Mouse (Mus musculus) brain, adult 2 months (tissue): ENCODE results near the gene Nrn1l.
A peak's percentile ranks its signal among the peaks of the same experiment; 100 is the strongest.

Experiments
- DNase-seq: peaks from one replicate; pipeline ENCODE4 v3.0.0; 2011; ENCODE audit warnings: low read depth, low spot score

Gene Nrn1l

DNA sequence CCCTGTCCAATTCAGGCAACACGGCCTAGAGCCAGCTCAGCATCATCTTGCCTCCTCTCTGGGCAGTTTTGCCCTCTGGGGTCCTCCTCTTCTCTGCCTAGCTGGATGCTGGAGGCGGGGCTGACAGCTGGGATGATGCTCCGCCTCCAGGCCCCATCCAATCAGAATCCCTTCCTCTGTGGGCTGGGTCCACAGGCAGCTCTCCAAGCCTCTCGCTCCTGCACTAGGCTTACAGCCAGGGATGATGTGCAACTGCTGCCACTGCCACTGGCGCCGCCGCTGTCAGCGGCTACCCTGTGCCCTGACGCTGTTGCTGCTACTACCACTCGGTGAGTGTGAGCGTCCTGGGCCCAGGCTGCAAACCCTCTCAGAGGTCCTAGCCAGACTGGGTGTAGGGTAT, at the start of gene Nrn1l:
Nrn1l (plus strand) TSS at position 229 of the 400 bp plus-strand sequence.
- peak; percentile 93 for DNase-seq

DNA sequence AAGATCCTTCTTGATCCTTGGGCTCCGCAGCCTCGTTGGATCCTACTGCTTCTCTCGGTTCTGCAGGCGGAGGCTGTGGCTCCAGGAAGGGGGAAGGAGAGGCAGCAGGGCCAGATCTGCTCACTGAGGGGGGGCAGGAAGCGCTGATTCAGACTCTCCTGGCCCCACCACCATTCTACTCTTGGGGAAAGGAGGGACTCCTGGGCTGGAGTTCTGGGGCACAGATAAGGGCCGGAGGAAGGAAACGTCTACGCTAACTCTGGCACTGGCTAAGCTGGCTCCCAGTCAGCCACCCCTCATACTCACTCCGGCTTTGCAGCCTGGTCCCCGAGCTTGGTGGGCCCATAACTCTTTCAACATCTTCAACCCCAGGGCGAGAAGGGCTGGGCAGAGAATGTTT, 46.7 kb upstream of the Nrn1l start:
- no peak for DNase-seq

DNA sequence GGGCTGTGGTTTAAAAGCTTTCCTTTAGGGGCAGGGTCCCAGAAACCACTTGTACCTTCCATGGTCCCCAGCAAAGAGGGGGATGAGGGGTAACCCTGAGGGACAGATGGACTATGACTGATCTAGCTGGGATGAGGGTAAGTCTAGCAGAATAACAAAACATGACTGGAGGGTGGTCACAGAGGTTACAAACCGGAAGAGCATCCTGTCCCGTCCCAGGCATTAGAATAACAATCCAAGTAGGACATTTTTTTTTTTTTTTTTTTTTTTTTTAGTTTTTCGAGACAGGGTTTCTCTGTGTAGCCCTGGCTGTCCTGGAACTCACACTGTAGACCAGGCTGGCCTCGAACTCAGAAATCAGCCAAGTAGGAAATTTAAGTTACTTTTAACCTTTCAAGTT, 43.4 kb upstream of the Nrn1l start:
- no peak for DNase-seq

DNA sequence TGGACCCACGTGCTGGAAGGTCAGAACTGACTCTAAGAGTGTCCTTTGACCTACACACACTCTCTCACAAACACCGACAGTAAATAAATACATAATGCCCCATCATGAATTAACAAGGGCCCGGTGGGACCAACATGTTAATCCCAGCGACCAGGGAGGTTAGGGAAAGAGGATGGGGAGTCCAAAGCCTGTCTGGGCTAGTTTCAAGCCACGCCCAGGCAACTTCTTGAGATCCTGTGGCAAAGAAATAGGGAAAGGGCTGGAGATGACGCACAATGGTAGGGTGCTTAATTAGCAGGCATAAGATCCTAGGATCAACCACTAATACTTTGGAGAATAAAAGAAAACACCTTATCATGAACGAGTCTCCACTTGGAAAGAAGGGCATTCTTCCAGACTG, 42.8 kb upstream of the Nrn1l start:
- no peak for DNase-seq

DNA sequence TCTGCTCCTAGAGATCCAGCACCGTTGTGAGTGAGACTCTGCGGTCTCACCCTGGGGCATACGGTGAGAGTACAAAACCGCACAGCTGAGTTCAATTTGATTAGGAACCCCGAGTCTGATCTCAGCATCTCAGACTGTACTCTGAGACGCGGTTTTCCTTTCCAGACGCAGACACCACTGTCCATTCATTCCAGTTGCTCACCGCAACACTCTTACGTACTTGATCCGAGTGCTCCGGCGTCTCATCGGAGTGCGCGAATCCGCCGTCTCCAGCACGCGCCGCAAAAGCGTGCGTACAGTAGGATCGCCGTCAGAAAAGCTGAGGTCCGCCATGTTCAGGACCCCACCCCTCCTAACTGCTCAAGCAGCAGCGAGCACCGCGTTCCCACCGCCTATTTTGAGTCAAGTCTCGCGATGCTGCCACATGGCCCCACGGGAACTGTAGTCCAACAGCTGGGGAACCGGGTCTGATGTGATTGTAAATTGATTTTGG, 41.7 kb upstream of the Nrn1l start:
- DNase-seq = peak; percentile 95

DNA sequence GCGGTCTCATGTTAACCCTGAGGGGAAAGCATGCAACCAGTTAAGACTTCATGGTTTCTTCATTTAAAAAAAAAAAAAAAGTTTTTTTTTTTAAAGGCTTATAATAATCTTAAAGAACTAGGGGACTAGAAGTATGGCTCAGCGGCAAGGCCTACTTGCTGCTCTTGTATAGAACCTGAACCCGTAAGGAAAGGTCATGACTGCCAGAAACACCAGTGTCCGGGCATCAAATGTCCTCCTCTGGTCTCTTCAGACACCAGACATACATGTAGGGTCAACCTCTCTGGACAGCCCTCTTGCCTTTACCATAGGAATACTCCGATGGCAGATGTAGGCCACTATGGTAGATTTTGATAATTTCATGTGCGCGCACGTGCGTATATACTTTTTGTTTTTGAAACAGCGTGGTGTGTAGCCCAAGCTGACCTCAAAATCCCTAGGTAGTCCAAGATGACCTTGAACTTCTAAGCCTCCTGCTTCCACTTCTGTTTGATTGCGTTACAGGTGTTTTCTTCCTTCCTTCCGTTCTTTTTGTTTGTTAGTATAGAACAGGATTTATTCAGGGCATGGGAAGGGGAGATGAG, 41.1 kb upstream of the Nrn1l start:
- no peak for DNase-seq

DNA sequence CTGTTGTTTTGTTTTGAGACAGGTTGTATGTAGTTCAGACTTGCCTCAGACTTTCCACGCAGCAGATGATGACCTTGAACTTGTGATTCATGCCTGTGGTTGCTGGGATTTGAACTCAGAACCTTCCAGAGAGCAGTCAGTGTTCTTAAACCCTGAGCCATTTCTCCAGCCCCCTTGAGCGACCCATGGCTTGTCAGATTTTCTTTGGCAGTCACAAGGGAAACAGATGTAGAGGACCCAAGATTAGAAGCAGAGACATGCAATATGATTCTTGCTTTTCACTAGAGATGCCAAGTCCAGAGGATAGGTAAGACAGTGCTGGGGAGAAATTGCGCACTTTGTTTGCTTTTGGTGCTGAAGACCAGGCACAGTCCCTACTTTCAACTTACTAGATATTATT, 40.2 kb upstream of the Nrn1l start, which contains the start of gene Cenpt:
Cenpt (minus strand) TSS at position 101 of the 400 bp plus-strand sequence.
- DNase-seq = no peak

DNA sequence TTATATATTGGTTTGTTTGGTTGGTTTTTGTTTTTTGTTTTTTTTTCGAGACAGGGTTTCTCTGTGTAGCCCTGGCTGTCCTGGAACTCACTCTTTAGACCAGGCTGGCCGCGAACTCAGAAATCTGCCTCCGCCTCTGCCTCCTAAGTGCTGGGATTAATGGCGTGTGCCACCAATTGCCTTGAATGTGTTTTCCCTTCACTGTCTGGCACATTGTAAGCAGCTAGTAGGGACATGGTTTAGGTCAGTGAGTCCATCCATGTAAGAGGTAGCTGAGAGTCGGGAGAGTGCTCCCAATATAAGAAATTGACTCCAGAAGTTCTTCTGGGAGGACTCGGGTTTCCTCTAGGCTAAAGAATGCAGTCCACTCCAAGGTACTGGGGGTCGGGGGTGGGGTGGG, 39.1 kb upstream of the Nrn1l start:
- DNase-seq = peak; percentile 12

DNA sequence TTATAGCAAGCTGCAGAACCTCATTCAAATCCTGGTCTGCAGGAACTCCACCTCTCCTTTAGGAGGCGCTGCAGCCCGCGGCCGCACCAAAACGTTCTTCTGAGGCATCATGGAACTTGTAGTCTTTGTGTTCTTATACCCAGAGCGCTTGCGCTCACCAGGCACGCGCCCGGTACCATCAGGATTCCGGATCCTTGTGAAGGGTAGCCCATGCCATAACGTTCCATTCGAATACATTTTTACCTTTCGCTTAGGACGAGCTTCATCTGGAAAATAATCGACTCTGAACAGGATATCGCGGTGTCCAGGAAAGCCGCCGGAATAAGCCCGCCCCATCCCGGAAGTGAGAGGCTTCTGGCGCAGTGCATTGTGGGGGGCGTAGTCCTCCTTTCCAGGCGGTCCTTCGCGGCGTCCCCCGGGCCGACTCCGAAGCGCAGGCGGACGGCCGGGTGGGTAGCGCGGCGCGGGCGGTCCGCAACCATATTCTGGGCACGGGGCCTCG, 38.6 kb upstream of the Nrn1l start, which contains the start of gene Thap11:
Thap11 (plus strand) TSS at position 418 of the 502 bp plus-strand sequence.
- DNase-seq = peak; percentile 96

DNA sequence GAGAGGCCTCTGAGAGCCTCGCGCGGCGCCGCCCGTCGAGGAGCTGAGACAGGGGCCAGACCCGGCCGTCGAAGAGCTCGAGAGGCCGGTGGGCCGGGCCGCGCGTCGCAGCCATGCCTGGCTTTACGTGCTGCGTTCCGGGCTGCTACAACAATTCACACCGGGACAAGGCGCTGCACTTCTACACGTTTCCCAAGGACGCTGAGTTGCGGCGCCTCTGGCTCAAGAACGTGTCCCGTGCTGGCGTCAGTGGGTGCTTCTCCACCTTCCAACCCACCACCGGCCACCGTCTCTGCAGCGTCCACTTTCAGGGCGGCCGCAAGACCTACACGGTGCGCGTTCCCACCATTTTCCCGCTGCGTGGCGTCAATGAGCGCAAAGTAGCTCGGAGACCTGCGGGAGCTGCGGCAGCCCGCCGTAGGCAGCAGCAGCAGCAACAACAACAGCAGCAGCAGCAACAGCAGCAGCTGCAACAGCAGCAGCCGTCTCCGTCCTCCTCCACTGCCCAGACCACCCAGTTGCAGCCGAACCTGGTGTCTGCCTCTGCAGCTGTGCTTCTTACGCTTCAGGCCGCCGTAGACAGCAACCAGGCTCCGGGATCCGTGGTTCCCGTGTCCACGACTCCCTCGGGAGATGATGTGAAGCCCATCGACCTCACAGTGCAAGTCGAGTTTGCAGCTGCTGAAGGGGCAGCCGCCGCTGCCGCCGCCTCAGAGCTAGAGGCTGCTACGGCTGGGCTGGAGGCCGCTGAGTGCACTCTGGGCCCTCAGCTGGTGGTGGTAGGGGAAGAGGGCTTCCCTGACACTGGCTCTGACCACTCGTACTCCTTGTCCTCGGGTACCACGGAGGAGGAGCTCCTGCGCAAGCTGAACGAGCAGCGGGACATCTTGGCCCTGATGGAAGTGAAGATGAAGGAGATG, 37.9 kb upstream of the Nrn1l start:
- peak; percentile 76 for DNase-seq

DNA sequence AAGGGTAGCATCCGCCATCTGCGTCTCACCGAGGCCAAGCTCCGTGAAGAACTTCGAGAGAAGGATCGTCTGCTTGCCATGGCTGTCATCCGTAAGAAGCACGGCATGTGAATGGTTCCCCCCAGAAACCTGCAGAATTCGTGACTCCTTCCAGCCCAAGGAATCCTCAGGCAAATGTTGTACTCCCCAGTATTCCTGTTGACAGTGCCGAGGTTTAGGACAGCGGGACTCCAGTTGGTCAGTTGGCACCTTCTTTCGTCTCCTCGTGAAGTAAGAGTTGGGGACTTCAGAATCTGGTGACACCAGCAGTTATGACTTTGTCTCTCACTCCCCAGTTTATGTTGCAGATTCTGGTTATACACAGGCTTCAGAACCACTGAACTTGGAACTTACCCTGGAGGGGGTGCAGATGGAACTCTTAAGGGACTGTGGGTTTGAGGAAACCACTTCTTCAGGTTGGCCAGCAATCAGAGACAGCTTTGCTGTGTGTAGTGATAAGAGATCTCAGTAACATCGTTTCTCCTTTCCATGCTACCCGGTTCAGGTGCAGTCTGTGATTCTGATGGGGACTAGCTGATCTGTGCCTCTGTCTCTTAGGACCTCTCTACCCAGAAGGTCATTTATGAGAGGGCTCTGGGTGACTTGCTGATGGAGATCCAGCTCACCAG, 37.1 kb upstream of the Nrn1l start:
- DNase-seq = no peak

DNA sequence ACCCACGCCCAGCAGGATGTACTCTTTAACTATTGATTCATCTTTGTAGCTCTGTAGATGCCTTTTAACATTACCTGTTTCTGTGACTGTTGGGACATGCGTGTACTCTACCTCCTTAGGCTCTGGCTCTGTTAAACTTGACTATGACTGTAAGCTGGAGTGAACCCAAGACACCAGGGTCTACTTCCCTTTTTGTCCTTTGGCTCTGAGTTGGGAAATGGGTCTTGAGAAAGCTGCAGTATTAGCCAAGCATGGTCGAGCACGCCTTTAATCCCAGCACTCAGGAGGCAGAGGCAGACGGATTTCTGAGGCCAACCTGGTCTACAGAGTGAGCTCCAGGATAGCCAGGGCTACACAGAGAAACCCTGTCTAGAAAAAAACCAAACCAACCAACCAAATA, 34.9 kb upstream of the Nrn1l start:
- no peak for DNase-seq

DNA sequence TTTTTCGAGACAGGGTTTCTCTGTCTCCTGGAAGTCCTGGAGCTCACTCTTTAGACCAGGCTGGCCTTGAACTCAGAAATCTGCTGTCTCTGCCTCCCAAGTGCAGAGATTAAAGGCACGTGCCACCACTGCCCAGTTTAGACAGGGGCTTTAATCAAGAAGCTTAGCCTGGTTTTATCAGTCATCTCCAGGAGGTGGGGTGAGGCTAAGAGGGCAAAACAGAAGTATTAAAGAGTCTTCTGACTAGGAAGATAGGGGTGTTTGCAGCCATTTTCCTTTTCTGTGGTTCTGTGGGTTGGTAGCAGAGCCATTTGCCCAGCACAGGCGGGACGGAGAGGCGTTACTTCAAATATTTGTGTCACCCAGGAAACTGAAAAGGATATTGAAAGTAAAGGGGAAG, 34.1 kb upstream of the Nrn1l start:
- DNase-seq = no peak

DNA sequence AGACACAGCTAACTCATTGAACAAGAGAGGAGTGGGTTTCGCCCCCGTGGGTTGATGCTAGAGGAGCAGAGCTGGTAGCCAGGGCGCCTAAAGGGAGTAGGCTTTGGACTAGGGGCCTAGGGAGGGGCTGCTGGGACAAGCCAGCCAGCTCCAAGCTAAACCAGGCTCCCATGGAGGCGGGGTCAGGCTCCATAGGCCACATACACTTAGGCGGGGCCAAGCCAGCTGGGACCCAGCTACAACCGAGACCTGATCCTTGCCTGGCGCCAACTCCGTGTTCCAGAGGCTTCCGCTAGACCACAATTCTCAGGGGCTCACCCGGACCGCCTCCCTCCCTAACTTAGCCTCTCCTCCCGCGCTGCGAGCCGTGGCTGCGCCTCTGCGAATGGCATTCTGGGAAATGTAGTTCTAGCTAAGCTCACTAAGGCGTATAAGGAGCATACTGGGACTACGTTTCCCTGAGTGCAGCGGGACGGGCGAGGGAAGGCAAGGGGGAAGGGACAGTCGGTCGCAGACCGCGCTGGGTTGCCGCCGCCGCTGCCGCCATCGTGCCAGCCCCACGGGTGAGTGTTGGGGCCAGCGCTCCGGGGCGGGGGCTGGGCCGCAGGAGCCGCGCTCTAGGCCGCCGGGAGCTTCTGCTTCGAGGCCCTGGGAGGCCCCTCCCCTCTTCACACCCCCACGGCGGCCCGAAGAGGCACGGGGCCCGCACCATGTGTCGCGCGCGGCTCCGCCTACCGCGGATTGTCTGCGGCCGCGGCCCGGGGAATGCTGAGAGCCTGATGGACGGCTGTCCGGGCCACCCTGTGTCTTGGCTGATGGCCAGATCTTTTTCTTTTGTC, 33.0 kb upstream of the Nrn1l start, which contains the start of gene Nutf2:
Nutf2 (plus strand) TSS at position 438 of the 839 bp plus-strand sequence.
- peak; percentile 99 for DNase-seq

DNA sequence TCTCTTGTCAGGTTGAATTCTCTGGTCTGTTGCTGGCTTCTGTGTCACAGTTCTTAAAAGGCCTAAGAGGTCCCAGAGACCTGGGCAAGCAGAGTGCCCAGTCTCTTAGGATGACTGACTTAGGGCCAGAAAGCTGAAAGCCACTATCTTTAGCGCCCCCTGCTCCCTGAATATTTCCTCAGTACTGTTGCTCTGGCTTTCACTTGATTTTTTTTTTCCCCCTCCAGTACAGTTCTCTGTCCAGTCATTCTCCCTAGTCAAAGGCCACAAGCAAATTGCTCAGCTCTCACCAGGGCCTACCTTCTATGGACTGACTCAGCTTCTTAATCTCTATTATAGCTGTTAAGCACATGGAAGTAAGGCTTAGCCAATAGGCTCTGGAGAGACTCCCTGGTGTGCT, 31.4 kb upstream of the Nrn1l start:
- DNase-seq = peak; percentile 39

DNA sequence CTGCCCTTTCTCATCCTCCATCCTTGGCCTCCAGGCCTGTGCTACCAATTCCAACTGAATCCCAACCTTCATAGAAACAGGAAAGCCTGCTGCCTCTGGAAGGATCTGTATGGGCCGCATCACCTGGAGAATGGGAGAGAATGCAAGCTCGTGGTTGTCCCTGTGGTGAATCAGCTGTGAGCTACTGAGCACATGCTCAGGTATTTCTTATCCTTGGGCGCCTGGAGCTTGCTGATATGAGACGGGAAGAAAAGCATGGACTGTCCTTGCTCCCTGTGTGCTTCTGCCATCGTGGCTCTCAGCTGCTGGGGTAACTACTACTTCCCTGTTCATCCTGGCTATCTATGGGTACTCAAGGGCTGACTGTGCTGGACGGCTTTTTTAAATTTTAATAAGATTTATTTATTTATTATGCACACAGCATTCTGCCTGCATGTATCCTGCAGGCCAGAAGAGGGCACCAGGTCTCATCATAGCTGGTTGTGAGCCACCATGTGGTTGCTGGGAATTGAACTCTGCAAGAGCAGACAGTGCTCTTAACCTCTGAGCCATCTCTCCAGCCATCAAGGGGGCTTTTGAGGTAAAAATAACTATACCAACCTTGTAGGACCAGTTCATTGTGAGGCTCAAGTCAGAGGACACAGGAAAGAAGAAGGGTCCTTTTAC, 26.9 kb upstream of the Nrn1l start:
- no peak for DNase-seq

DNA sequence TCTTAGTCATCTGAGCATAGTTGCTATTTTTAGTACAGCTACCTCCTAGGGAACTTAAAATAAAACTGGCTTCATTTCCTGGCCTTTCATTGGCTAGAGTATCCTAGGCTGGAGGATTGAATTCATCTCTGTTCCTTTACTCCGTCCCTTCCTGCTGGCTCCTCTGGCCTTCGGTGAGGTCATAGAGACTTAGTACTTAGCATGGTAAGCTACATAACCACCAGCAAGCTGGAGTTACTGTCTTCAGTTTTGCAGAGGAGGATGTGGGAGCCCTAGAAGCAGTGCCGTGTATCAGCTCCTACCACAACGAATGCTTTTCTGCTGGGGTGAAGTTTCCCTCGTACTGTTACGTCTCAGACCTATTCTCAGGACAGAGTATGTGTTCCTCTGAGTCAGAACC, 19.1 kb upstream of the Nrn1l start:
- DNase-seq = peak; percentile 92

DNA sequence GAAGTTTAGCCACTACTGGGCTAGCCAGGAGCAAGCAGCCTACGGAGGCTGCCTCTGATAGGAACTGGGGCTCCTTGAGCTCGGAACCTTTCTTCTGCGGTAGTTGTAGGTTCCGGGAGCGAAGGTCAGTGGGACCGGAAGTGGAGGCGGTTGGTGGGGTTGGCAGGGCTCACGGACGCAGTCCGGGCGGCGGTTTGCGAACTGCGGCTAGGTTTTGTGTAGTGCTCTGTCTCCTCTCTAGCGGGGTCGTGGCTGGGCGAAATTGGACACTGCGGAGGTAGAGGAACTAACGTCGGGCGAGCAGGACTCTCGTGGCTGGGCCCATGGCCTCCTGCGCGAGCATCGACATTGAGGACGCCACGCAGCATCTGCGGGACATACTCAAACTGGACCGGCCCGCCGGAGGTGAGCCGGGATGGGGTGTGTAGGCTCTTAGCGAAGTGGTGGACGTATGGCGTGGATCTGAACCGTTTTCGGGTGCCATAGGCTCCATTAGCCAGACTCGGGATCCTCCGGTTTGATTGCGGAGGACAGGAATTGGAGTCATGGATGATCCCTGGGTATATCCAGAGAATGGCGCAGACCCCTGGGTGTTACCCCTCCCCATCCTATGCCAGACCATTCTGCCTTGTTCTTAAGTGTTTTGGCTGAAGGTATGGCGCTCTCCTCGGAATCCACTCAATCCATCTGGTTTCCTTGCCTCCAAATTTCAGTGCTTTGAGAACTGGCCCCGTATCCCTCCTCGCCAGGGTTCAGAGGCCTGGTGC, 12.4 kb upstream of the Nrn1l start, which contains the start of gene Edc4:
Edc4 (plus strand) TSS at position 128 of the 767 bp plus-strand sequence.
- DNase-seq = peak; percentile 91

DNA sequence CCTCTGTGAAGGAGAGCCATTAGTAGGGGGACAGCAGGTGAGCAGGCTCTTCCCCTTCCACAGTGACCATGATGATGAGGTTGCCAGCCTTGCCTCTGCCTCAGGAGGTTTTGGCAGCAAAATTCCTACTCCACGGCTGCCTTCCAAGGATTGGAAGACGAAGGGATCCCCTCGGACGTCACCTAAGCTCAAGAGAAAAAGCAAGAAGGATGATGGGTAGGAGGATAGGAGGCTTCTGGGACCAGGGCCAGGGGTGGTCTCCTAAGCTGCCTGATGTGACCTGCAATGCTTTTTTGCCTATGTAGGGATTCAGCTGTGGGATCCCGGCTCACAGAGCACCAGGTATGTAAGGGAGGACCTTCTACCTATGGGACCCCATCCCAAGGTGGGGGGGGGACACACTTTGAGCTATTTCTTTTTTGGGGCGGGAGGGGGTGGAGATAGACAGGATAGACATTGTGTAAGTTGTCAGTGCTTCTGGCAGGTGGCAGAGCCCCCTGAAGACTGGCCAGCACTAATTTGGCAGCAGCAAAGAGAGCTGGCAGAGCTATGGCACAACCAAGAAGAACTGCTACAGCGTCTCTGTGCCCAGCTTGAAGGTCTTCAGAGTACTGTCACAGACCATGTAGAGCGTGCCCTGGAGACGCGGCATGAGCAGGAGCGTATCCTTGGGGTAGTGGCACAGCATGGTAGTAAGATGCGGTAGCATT, 3.5 kb upstream of the Nrn1l start:
- no peak for DNase-seq
